Mouse (Mus musculus) 3T3-L1 (cell line): Measurements from ENCODE around the gene Gm4737.
"Not testable (repeated sequence)": the region's sequence is repeated elsewhere in the genome, so short reads cannot be mapped to it uniquely, and the experiment has no call there.

Experiments
- DNase-seq: peaks from one replicate; pipeline ENCODE4 v3.0.0-alpha.2; 2015; ENCODE audit warnings: low read depth, low spot score

Gm4737 gene

DNA sequence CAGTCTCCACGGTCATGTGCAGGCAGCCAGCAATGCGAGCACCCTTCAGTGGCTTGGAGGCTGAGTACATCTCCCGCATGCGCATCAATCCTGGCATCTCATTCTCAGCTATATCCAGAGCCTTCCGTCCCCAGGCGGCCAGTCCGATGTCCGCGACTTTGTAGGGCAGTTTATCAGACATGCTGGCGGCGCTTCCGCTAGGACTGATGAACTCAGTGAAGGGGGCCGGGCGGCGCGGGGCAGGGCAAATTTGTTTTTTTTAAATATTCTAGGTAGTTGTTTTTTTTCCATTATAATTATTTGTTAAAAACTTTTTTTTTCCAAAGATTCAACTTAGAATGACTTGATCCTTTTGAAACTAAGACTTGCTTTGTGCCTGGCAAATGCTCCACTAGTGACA, at the start of gene Gm4737:
Gene Gm4737 (minus strand): TSS at position 246 of the 400 bp plus-strand sequence.
- not testable (repeated sequence) for DNase-seq

DNA sequence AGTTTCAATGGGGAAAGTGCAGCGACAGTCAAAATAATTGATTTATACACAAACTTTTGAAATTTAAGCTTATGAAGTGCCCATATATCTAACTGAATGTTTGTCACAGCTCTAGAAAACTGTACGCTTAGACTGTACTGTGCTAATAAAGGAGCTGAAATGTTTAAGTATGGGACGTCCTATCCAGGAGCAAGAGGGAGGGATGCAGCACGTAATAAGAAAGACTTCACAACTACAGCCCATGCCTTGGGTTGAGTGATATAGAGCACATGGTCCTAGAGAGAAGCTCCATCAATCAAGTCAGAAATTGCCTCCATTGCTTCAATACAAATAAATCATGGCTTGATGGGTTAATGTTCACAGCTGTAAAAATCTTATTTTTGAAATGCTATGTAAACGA, 40.9 kb upstream of the Gm4737 start:
- DNase-seq, result no peak

DNA sequence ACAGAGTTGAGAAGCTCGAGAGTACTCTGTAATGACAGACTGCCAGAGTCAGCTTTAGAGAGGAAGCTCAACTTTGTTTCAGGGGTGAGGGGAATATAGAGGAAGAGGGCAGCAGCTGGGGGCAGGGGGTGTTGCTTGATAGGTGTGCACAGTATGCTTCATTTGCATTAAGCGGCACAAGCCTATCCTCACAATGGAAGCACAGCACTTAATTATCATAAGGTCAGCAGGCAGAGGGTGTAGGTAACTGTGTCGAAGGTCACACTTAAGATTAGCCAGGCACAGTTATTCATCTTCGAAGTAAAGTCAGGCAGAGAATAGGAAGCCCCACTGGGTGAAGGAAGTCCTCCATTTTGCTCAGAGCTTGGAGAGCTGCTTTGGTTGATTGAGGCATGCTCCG, 28.2 kb upstream of the Gm4737 start:
- DNase-seq, result no peak

GRCm38 (mm10) chr16:46178121-46178801, 23.4 kb upstream of the Gm4737 start:
- no peak for DNase-seq

DNA sequence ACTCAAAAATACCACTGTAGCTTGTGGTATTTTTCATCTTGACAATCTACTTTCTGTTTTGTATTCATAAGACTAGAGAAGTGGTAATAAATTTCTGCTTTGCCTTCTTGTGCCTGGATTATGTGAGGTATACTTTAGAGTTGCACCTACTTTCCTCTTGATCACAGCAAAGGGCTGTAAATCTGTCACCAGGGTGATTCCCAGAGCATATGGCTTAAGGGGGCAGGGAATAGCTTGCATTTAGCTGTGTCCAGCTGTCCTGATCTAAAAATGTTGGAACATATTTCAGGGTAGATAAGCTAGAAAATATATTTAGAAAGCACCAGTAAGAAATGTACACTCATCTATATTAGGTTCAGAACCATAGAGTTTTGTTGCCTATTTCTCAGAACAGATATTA, 18.2 kb upstream of the Gm4737 start:
- DNase-seq, result no peak

DNA sequence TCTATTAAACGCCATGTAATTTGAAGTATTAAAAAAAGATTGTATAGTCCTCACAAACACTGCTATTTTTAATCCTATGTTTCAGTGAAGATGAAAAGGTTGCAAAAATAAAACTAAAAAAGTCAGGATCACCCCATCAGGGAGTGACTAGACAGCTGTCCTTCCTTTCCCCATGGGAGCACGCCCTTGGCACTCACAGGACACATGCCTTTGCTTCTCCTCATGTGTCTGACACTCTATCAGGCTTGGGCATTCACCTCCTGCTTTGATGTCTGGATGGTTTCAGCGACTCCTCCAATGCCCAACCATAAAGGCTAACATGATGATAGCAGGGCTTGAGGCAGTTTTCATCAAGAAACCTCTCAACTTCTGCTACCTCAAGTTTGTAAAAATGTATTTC, 12.1 kb upstream of the Gm4737 start:
- DNase-seq, result no peak

DNA sequence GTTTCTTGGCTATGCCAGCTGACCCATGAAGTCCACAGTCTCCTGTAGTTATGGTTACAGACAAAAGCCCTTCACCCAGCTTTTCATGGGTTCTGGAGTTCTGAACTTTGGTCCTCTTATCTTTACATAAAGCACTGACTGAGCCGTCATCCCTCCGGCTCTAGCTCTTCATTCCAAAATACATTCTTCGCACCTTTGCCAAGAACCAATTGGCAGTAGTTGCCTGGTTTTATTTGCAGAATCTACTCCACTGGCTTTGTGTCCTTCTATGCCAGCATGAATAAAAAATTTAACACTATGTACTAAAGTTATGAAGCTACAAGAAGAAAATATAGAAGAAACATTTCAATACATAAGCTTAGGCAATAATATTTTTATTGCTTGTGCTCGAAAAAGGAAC, 10.4 kb upstream of the Gm4737 start:
- DNase-seq, result no peak

DNA sequence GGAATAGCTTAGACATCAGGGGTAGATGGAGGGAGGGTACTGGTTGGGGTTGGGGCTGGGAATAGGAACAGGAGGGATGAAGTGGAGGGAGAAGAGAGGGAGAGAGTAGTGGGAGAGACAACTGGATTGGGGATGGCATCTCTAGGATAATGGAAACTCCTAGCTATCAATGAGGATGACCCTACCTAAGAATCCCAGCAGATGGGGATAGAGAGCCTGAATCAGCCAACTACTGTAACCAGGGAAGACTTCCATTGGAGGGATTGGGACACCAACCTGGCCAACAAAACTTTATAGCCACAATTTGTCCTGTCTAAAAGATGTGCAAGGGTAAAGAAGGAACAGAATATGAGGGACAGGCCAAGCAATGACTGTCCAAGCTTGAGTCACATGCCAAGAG, 3.7 kb downstream of the Gm4737 start:
- DNase-seq, result peak; percentile 39

GRCm38 (mm10) chr16:46148661-46149341, 6.1 kb downstream of the Gm4737 start:
- DNase-seq, result no peak

GRCm38 (mm10) chr16:46146962-46147361, 7.9 kb downstream of the Gm4737 start:
- no peak for DNase-seq

DNA sequence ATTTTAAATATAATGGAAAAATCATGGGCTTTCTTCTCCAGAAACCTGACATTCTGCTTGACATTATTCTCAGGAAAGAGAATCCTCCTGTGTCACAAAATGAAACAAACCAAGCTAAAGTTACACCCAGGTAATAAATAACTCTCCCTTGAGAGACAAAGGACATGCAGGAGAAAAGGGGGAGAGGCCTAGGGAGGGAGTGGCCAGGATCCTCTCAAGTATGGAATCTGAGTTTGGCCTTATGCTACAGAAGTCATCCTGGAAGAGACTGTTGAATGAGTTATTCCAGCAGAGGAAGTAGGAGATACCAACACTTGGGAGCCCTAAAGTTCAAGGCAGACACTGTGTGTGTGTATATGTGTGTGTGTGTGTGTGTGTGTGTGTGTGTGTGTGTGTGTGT, 32.6 kb downstream of the Gm4737 start:
- DNase-seq, result no peak

- no peak for DNase-seq
Observed at GRCm38 (mm10) chr16:46121420-46121819, 33.5 kb downstream of the Gm4737 start.

- DNase-seq, result peak; percentile 7
Observed at GRCm38 (mm10) chr16:46120607-46121006, 34.3 kb downstream of the Gm4737 start.

DNA sequence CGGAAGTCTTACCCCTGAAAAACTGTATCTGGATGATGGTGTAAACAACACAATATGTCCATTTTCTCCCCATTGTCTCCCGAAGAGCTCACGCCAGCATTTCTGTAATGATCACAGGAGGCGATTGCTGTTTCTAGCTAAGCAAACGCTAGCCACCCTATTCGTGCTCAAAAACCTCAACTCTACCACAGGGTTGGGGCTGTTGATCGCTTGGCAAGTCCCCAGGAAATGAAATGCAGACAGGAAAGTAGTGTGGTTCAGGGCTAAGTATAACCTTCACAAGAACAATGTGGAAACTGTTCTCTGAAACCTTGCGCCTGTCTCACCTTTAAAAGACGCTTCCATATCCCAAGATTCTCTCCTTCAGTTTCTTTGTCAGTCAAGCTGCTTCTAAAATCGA, 34.9 kb downstream of the Gm4737 start, which contains the start of gene Cd96:
Gene Cd96 (minus strand): TSS at position 232 of the 400 bp plus-strand sequence.
- DNase-seq, result peak; percentile 5

DNA sequence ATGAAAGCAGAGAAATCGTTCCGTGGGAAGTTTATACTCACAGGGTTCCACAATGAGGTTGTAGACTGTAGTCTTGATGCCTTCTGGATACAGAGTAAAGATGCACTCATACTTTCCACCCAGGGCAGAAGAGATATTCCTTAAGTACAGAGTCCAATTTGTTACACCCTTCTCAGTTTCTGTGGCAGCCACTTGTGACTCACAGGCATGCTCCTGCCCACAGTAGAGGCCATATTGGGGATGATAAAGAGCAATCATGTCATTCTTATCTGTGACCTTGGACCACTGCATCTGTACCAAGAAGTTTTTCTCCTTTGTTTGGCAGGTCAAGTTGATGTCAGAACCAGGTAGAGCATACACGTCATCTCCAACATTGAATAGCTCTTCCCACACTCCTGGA, 37.2 kb downstream of the Gm4737 start:
- DNase-seq, result no peak

DNA sequence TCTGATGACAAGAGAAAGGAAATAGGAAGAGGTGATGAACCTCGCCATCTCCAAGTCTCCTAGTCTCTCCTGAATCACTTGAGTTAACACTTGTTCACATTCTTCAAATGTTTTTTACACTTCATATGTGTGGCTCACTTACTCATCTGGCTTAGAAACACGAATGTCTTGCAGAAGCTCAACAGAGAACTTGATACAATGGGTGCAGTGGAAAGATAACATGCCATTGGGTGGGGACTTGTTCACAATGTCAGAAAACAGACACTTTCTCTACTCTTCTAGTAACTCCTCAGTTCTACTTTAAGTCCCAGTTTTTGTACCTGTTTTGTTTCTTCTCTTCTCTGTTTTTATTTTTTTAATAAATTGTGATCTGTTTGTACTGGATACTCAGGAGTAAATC, 40.1 kb downstream of the Gm4737 start:
- DNase-seq, result peak; percentile 3

GRCm38 (mm10) chr16:46109536-46109935, 45.3 kb downstream of the Gm4737 start:
- no peak for DNase-seq

GRCm38 (mm10) chr16:46107431-46107830, 47.4 kb downstream of the Gm4737 start:
- no peak for DNase-seq

DNA sequence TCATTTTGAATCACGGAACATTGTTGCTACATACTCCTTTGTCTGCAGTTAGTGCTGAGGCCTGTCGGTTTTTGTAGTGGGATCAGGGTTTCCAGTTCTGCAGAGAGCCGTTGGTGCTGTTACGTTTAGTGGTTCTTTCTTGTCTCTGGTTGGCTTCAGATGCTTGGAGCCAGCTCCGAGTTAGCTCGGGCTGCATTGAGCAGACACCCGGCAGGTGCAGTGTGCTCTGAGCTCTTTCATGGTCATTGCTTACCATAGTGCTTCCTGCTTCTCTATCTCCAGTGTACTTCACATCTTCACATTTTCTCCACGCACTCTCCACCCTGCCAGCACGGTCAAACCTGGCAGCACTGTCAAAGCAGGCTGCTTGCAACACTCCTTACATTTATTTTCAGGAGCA, 50.4 kb downstream of the Gm4737 start:
- DNase-seq, result no peak
